Mouse (Mus musculus) small intestine, adult 2 months (tissue): ENCODE results near the gene Frrs1.

Source experiments
- CTCF ChIP-seq: fragments of 200-500 bp; IDR thresholded peaks from 2 replicates; pipeline ENCODE4 v1.5.1; 2012; ENCODE audit warnings: low read depth, mild to moderate bottlenecking, control low read depth, inconsistent platforms, low read length, moderate library complexity, mixed read lengths; ENCODE audit not compliant: insufficient replicate concordance, insufficient read length; ENCODE audit errors: extremely low read depth
- POLR2A ChIP-seq: fragments of 200-500 bp; IDR thresholded peaks from 2 replicates; pipeline ENCODE4 v1.6.1; 2012; ENCODE audit warnings: low read depth, mild to moderate bottlenecking, control low read depth, inconsistent platforms, low read length, moderate library complexity

DNA sequence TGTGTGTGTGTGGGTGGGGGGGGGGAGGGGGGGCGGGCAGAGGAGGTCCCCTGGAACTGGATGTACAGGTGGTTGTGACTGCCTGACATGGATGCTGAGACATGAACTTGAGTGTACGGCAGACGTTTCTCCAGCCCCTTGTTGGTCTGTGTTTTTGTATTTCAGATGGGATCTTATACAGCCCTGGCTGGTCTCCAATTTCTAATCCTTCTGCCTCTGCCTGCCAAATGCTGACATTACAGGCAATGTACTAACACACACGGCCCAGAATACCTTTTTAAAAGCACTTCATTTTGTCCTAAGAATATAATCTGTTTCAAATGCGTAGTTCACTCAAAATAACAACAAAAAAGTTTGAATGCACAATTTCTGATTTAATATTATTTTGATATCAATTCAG lies 27.9 kb upstream of the Frrs1 start:
- no peak for TF ChIP-seq POLR2A
- no peak for TF ChIP-seq CTCF
